Mouse (Mus musculus) spleen, adult 2 months (tissue): ENCODE data around the gene Chgb.

Experiments
- CTCF ChIP-seq: fragments of 200-500 bp; IDR thresholded peaks from 2 replicates; pipeline ENCODE4 v1.5.1; 2011; ENCODE audit warnings: mild to moderate bottlenecking, inconsistent platforms; ENCODE audit not compliant: insufficient read depth, insufficient read length, insufficient replicate concordance; ENCODE audit errors: extremely low read depth
- POLR2A ChIP-seq: fragments of 200-500 bp; IDR thresholded peaks from 2 replicates; pipeline ENCODE4 v1.6.1; 2011; ENCODE audit warnings: low read depth, low read length, inconsistent platforms

DNA sequence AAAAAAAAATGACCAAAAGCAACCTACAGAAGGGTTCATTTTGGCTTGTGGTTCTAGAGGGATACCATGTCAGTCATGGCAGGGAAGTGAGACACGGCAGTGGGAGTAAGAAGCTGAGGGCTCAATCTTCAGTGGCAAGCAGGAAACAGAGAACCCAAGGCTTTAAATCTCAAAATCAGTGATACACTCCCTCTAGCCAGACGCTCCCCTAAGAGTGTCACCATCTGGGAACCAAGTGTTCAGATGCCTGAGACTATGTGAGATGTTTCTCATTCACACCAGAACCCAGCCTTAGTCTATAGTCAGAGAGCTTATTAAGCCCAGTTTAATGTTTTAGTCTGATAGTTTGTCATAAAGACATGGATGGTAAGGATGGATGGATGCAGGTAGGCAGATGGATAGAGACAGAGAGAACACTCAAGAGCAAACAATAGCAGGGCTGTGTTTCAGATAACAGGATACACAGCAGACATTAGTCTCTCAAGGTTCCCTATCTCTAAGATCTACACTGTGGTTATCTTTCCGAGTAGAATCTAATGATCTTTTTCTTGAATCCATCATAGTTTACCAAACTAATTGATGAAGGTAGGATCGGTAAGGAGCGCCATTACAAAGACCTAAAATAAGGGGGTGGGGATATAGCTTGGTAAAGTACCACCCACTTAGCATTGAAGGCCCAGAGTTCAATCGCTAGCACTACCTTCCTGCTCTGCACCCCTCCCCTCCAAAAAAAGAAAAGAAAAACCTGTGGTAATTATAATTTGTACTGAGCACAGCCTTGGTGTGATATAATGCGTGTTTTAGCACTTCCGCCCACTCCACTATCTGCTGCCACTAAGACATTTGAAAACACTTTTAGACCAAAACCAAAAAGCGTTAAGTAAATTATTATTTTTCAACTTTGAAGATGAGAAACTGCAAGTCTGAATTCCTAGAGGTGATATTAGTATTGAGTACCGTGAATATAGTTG lies 47.2 kb upstream of the Chgb start:
- TF ChIP-seq POLR2A (no peak), CTCF (no peak)
